Mouse (Mus musculus) CH12.LX (cell line): ENCODE data around the gene Sestd1. TPM values are rescaled to one million over a fixed set of nuclear protein-coding genes. Genes with fewer than 3 reads are reported as not detected.

Experiments used
- DNase-seq: peaks from one replicate; pipeline ENCODE4 v3.0.0-alpha.2; 2013; ENCODE audit errors: extremely low read depth
- H3K27ac ChIP-seq: 2 replicates; pipeline ENCODE4 v1.5.1; 2012; ENCODE audit warnings: low read depth, mild to moderate bottlenecking, control low read depth, moderate library complexity; ENCODE audit not compliant: insufficient read depth
- H3K27me3 ChIP-seq: replicated peaks from 2 replicates; pipeline ENCODE3; 2012; ENCODE audit warnings: inconsistent platforms
- H3K36me3 ChIP-seq, 2 experiments: replicated peaks in 1 of 2; 2 replicates each; pipeline versions ENCODE3 to v1.6.1; 2012; ENCODE audit warnings: inconsistent platforms in 1 of 2, low read length in 1 of 2, mild to moderate bottlenecking in 1 of 2, mixed read lengths in 1 of 2, moderate library complexity in 1 of 2; ENCODE audit not compliant: control insufficient read depth in 1 of 2, insufficient read depth in 1 of 2
- H3K4me1 ChIP-seq, 2 experiments: 2 replicates each; pipeline ENCODE4 v1.6.1; 2012; ENCODE audit warnings: inconsistent platforms in 1 of 2, moderate library complexity in 1 of 2; ENCODE audit not compliant: insufficient read depth in 2 of 2, control insufficient read depth in 1 of 2
- H3K4me2 ChIP-seq: 2 replicates; pipeline ENCODE4 v1.6.1; 2012; ENCODE audit warnings: low read depth, mild to moderate bottlenecking, control low read depth; ENCODE audit not compliant: poor library complexity, insufficient read depth, severe bottlenecking
- H3K4me3 ChIP-seq, 3 experiments: fragments of 150-350 bp in 1 of 3; sonication (generic) in 1 of 3; replicated peaks in 1 of 3; 2 replicates each; pipeline versions ENCODE3 to v1.5.1; 2011 to 2012; ENCODE audit warnings: low read depth in 2 of 3, low read length in 2 of 3, mild to moderate bottlenecking in 2 of 3, moderate library complexity in 2 of 3, control low read depth in 1 of 3, improper control_type of control experiment in 1 of 3, inconsistent platforms in 1 of 3, mixed read lengths in 1 of 3; ENCODE audit not compliant: poor library complexity in 1 of 3
- H3K79me2 ChIP-seq: replicated peaks from 2 replicates; pipeline ENCODE4 v1.6.1; 2012; ENCODE audit warnings: mild to moderate bottlenecking, moderate library complexity; ENCODE audit not compliant: control insufficient read depth, poor library complexity, insufficient read depth, severe bottlenecking; ENCODE audit errors: extremely low read depth
- H3K9ac ChIP-seq: 2 replicates; pipeline ENCODE4 v1.6.1; 2012; ENCODE audit warnings: low read depth, mild to moderate bottlenecking, control low read depth, moderate library complexity; ENCODE audit not compliant: insufficient read depth
- H3K9me3 ChIP-seq: replicated peaks from 2 replicates; pipeline ENCODE3; 2012; ENCODE audit warnings: low read length, inconsistent platforms, mixed read lengths
- CTCF ChIP-seq, 2 experiments: IDR thresholded peaks in 1 of 2; conservative IDR thresholded peaks in 1 of 2; 2 replicates each; pipeline ENCODE4 v1.5.1; 2011 to 2012; ENCODE audit warnings: low read depth in 2 of 2, low read length in 2 of 2, improper control_type of control experiment in 1 of 2, inconsistent platforms in 1 of 2, mild to moderate bottlenecking in 1 of 2, moderate library complexity in 1 of 2
- ELF1 ChIP-seq: IDR thresholded peaks from 2 replicates; pipeline ENCODE4 v1.6.1; 2014; ENCODE audit warnings: low read depth, mild to moderate bottlenecking, inconsistent platforms, low read length, improper control_type of control experiment
- EP300 ChIP-seq: IDR thresholded peaks from 2 replicates; pipeline ENCODE4 v1.6.1; 2011; ENCODE audit warnings: low read length, improper control_type of control experiment
- HCFC1 ChIP-seq: IDR thresholded peaks from 2 replicates; pipeline ENCODE4 v1.6.1; 2012; ENCODE audit warnings: low read depth, mild to moderate bottlenecking, inconsistent platforms, low read length, improper control_type of control experiment
- JUN ChIP-seq: IDR thresholded peaks from 2 replicates; pipeline ENCODE4 v1.6.1; 2011; ENCODE audit warnings: low read depth, mild to moderate bottlenecking, low read length, improper control_type of control experiment, moderate library complexity; ENCODE audit not compliant: insufficient read depth
- JUND ChIP-seq: conservative IDR thresholded peaks from 2 replicates; pipeline ENCODE4 v1.6.1; 2011; ENCODE audit warnings: low read depth, low read length, improper control_type of control experiment
- MAZ ChIP-seq: IDR thresholded peaks from 2 replicates; pipeline ENCODE4 v1.6.1; 2012; ENCODE audit warnings: low read depth, mild to moderate bottlenecking, inconsistent platforms, low read length, improper control_type of control experiment, moderate library complexity
- MEF2A ChIP-seq: IDR thresholded peaks from 2 replicates; pipeline ENCODE4 v1.6.1; 2014; ENCODE audit warnings: low read depth, mild to moderate bottlenecking, inconsistent platforms, low read length, improper control_type of control experiment, borderline replicate concordance
- PAX5 ChIP-seq: IDR thresholded peaks from 2 replicates; pipeline ENCODE4 v1.6.1; 2012; ENCODE audit warnings: low read length, inconsistent platforms, mixed read lengths
- POLR2A ChIP-seq: IDR thresholded peaks from 2 replicates; pipeline ENCODE4 v1.6.1; 2011; ENCODE audit warnings: low read depth, mild to moderate bottlenecking, improper control_type of control experiment, low read length
- POLR2AphosphoS2 ChIP-seq: IDR thresholded peaks from 2 replicates; pipeline ENCODE4 v1.6.1; 2011; ENCODE audit warnings: low read depth, low read length, improper control_type of control experiment
- RAD21 ChIP-seq: IDR thresholded peaks from 2 replicates; pipeline ENCODE4 v1.6.1; 2011; ENCODE audit warnings: low read depth, mild to moderate bottlenecking, low read length, improper control_type of control experiment, moderate library complexity
- RCOR1 ChIP-seq: conservative IDR thresholded peaks from 2 replicates; pipeline ENCODE4 v1.6.1; 2012; ENCODE audit warnings: low read depth, mild to moderate bottlenecking, inconsistent platforms, low read length, improper control_type of control experiment
- SIN3A ChIP-seq: IDR thresholded peaks from 2 replicates; pipeline ENCODE4 v1.6.1; 2012; ENCODE audit warnings: low read length, improper control_type of control experiment, inconsistent platforms
- TBP ChIP-seq: conservative IDR thresholded peaks from 2 replicates; pipeline ENCODE4 v1.6.1; 2011; ENCODE audit warnings: low read depth, low read length, improper control_type of control experiment
- TCF12 ChIP-seq: IDR thresholded peaks from 2 replicates; pipeline ENCODE4 v1.6.1; 2014; ENCODE audit warnings: low read depth, mild to moderate bottlenecking, inconsistent platforms, low read length, improper control_type of control experiment
- UBTF ChIP-seq: IDR thresholded peaks from 2 replicates; pipeline ENCODE4 v1.6.1; 2012; ENCODE audit warnings: low read depth, mild to moderate bottlenecking, inconsistent platforms, low read length, improper control_type of control experiment, moderate library complexity
- ZC3H11A ChIP-seq: IDR thresholded peaks from 2 replicates; pipeline ENCODE4 v1.6.1; 2012; ENCODE audit warnings: low read depth, mild to moderate bottlenecking, inconsistent platforms, low read length, improper control_type of control experiment
- ZMIZ1 ChIP-seq: IDR thresholded peaks from 2 replicates; pipeline ENCODE4 v1.6.1; 2012; ENCODE audit warnings: low read depth, mild to moderate bottlenecking, inconsistent platforms, low read length, improper control_type of control experiment
- ZNF384 ChIP-seq: IDR thresholded peaks from 2 replicates; pipeline ENCODE4 v1.6.1; 2012; ENCODE audit warnings: low read depth, low read length, improper control_type of control experiment, inconsistent platforms
- dilution Hi-C: fragments of 300-500 bp; cut with MboI; formaldehyde crosslinking; loops from 2 replicates; pipeline ENCODE4 v1.14.3; 2020; ENCODE audit warnings: low sequenced_read_pairs; ENCODE audit not compliant: extremely low pct_unique_long_range_greater_than_20kb, extremely low pct_ligation_motif_present
- in situ Hi-C: fragments of 300-500 bp; cut with MboI; formaldehyde crosslinking; loops from 3 replicates; pipeline ENCODE4 v1.14.3; 2019; ENCODE audit warnings: low sequenced_read_pairs, low pct_ligation_motif_present, low pct_unique_long_range_greater_than_20kb, mixed read lengths
- polyA plus RNA-seq: library from polyadenylated mRNA; unstranded; fragments of >175 nt; gene quantifications from 2 replicates; pipeline ENCODE4 v1.2.1, GENCODE M21; 2012; ENCODE audit warnings: low read depth; ENCODE audit not compliant: insufficient read length
- total RNA-seq, 2 experiments: library from RNA; depleted of rRNA; stranded (reverse); fragments of 300-350 nt in 1 of 2; fragments of >200 nt in 1 of 2; gene quantifications; 2 replicates each; pipeline ENCODE4 v1.2.3; 2012 to 2014

Gene Sestd1
- total and polyA plus RNA-seq, 3 experiments = not detected

DNA sequence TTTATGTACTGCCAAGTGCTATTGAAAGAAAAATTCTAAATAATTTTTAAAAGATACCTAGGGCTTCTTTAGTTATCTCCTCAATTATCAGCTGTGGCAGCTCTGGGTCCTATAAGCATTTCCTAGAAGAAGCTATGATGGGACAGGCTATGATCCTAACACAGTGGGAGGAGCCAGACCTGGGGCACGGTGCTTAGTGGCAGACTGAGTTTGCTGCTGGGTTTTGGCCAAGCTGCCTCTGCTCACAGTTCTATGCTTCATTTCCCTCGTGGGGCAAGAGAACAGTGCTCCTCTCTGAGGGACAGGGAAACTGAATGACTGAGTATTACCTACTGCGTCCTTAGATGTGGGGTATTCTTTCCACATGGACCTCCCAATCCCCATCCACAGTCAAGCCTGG, 42.3 kb downstream of the Sestd1 start:
- Histone ChIP-seq H3K4me3 (no peak overlapping the region), H3K9me3 (peaks cover 67% of the 10 kb centered on the region), H3K4me2 (no peak overlapping the region), H3K27me3 (no peaks in the 10 kb centered on the region), H3K27ac (no peak overlapping the region), H3K36me3 (no peaks in the 10 kb centered on the region), H3K9ac (no peak overlapping the region), H3K79me2 (no peaks in the 10 kb centered on the region), H3K4me1 (no peaks in the 10 kb centered on the region)
- no peak for DNase-seq
- TF ChIP-seq POLR2A (no peak), ZMIZ1 (no peak), MEF2A (no peak), TBP (no peak), EP300 (no peak), ZC3H11A (no peak), TCF12 (no peak), RCOR1 (no peak), CTCF (conservative IDR thresholded peaks at IDR 0.05 in 1 of 2, IDR thresholded peaks at IDR 0.05 in 1 of 2; ENCODE audit: low read depth in 2 of 2, low read length in 2 of 2) (no peak), ELF1 (no peak)
- dilution Hi-C loops (no loop called here), in situ Hi-C loops (no loop called here)

- Histone ChIP-seq H3K9ac (no peak overlapping the region), H3K4me3 (no peak overlapping the region), H3K79me2 (no peaks in the 10 kb centered on the region), H3K9me3 (peaks cover 70% of the 10 kb centered on the region), H3K4me2 (no peak overlapping the region), H3K4me1 (no peaks in the 10 kb centered on the region), H3K27ac (no peak overlapping the region), H3K27me3 (no peaks in the 10 kb centered on the region), H3K36me3 (no peaks in the 10 kb centered on the region)
- TF ChIP-seq PAX5 (no peak), JUN (no peak), POLR2AphosphoS2 (no peak), RAD21 (no peak), UBTF (no peak), MAZ (no peak), HCFC1 (no peak), CTCF (conservative IDR thresholded peaks at IDR 0.05 in 1 of 2, IDR thresholded peaks at IDR 0.05 in 1 of 2; ENCODE audit: low read depth in 2 of 2, low read length in 2 of 2) (no peak), ZNF384 (no peak), TCF12 (no peak), JUND (no peak), SIN3A (no peak)
- dilution Hi-C loops = no loop called here
- in situ Hi-C loops = no loop called here
- no peak for DNase-seq
These were observed 43.5 kb downstream of the Sestd1 start for GRCm38 (mm10) chr2:77236860-77237259.
